Mouse (Mus musculus) MEL (cell line): ENCODE results near the gene Myt1l.

ENCODE experiments used
- CTCF ChIP-seq, 3 experiments: IDR thresholded peaks in 2 of 3; conservative IDR thresholded peaks in 1 of 3; 2 replicates each; pipeline ENCODE4 v1.5.1; 2011 to 2012; ENCODE audit warnings: low read length in 3 of 3, low read depth in 2 of 3, mild to moderate bottlenecking in 2 of 3, improper control_type of control experiment in 1 of 3, inconsistent platforms in 1 of 3, mixed read lengths in 1 of 3, moderate library complexity in 1 of 3; ENCODE audit not compliant: control insufficient read depth in 1 of 3, insufficient read depth in 1 of 3, poor library complexity in 1 of 3, severe bottlenecking in 1 of 3
- E2F4 ChIP-seq: IDR thresholded peaks from 2 replicates; pipeline ENCODE4 v1.6.1; 2011; ENCODE audit warnings: low read depth, low read length, improper control_type of control experiment, borderline replicate concordance
- ETS1 ChIP-seq: IDR thresholded peaks from 2 replicates; pipeline ENCODE4 v1.6.1; 2012; ENCODE audit warnings: low read depth, mild to moderate bottlenecking, inconsistent platforms, low read length, improper control_type of control experiment, moderate library complexity
- MAFK ChIP-seq: IDR thresholded peaks from 2 replicates; pipeline ENCODE4 v1.6.1; 2011; ENCODE audit warnings: low read depth, mild to moderate bottlenecking, low read length, improper control_type of control experiment, borderline replicate concordance
- MAZ ChIP-seq: IDR thresholded peaks from 2 replicates; pipeline ENCODE4 v1.6.1; 2012; ENCODE audit warnings: low read depth, mild to moderate bottlenecking, inconsistent platforms, low read length, improper control_type of control experiment
- MXI1 ChIP-seq: IDR thresholded peaks from 2 replicates; pipeline ENCODE4 v1.6.1; 2011; ENCODE audit warnings: mild to moderate bottlenecking, low read depth, low read length, improper control_type of control experiment
- MYC ChIP-seq: IDR thresholded peaks from 2 replicates; pipeline ENCODE4 v1.6.1; 2011; ENCODE audit warnings: low read depth, mild to moderate bottlenecking, low read length, improper control_type of control experiment, moderate library complexity
- POLR2A ChIP-seq, 2 experiments: IDR thresholded peaks; 2 replicates each; pipeline ENCODE4 v1.6.1; 2011 to 2012; ENCODE audit warnings: low read length in 2 of 2, mild to moderate bottlenecking in 2 of 2, control low read depth in 1 of 2, improper control_type of control experiment in 1 of 2, low read depth in 1 of 2, moderate library complexity in 1 of 2; ENCODE audit not compliant: control insufficient read depth in 1 of 2, insufficient read depth in 1 of 2, poor library complexity in 1 of 2
- POLR2AphosphoS5 ChIP-seq: IDR thresholded peaks from 2 replicates; pipeline ENCODE4 v1.6.1; 2012; ENCODE audit warnings: low read depth, borderline replicate concordance, mild to moderate bottlenecking, inconsistent platforms, low read length, moderate library complexity, mixed read lengths
- SMC3 ChIP-seq: IDR thresholded peaks from 2 replicates; pipeline ENCODE4 v1.6.1; 2011; ENCODE audit warnings: low read depth, low read length, improper control_type of control experiment
- TAL1 ChIP-seq: IDR thresholded peaks from 2 replicates; pipeline ENCODE4 v1.6.1; 2012; ENCODE audit warnings: mild to moderate bottlenecking, inconsistent platforms, low read length, moderate library complexity, mixed read lengths
- ZKSCAN1 ChIP-seq: IDR thresholded peaks from 2 replicates; pipeline ENCODE4 v1.6.1; 2012; ENCODE audit warnings: low read depth, mild to moderate bottlenecking, inconsistent platforms, low read length, improper control_type of control experiment, moderate library complexity
- ZNF384 ChIP-seq: IDR thresholded peaks from 2 replicates; pipeline ENCODE4 v1.6.1; 2012; ENCODE audit warnings: low read depth, mild to moderate bottlenecking, inconsistent platforms, low read length, improper control_type of control experiment

- TF ChIP-seq CTCF (IDR thresholded peaks at IDR 0.05 in 2 of 3, conservative IDR thresholded peaks at IDR 0.05 in 1 of 3; ENCODE audit: control insufficient read depth in 1 of 3, insufficient read depth in 1 of 3, low read depth in 2 of 3, low read length in 3 of 3, poor library complexity in 1 of 3, severe bottlenecking in 1 of 3): no peak
- TF ChIP-seq POLR2AphosphoS5: no peak
- no peak for TF ChIP-seq ZNF384
- no peak for TF ChIP-seq MYC
- no peak for TF ChIP-seq SMC3
- no peak for TF ChIP-seq ZKSCAN1
- TF ChIP-seq POLR2A (IDR thresholded peaks at IDR 0.05; ENCODE audit: control insufficient read depth in 1 of 2, insufficient read depth in 1 of 2, low read depth in 1 of 2, low read length in 2 of 2, poor library complexity in 1 of 2): no peak
- no peak for TF ChIP-seq E2F4
- TF ChIP-seq MAFK: no peak
- TF ChIP-seq ETS1: no peak
- TF ChIP-seq TAL1: no peak
- TF ChIP-seq MAZ: no peak
- no peak for TF ChIP-seq MXI1
Observed at GRCm38 (mm10) chr12:29701731-29702316, 173.6 kb downstream of the Myt1l start.
